Mouse (Mus musculus) brain, adult 10 weeks (tissue): ENCODE data around the gene Inhba. TPM values are rescaled to one million over a fixed set of nuclear protein-coding genes. Genes with fewer than 3 reads are reported as not detected.

Experiments
- polyA plus RNA-seq: library from polyadenylated mRNA; stranded (reverse); fragments of 350-450 nt; fragmentation: Illumina TruSeq; extraction: RNeasy Lipid Tissue Mini Kit (QIAGEN cat#74804); gene quantifications from one replicate; pipeline ENCODE4 v1.2.3, GENCODE M21; 2015; ENCODE audit warnings: low read depth, low replicate concordance

The Inhba gene
- polyA plus RNA-seq, result 6.8 TPM

DNA sequence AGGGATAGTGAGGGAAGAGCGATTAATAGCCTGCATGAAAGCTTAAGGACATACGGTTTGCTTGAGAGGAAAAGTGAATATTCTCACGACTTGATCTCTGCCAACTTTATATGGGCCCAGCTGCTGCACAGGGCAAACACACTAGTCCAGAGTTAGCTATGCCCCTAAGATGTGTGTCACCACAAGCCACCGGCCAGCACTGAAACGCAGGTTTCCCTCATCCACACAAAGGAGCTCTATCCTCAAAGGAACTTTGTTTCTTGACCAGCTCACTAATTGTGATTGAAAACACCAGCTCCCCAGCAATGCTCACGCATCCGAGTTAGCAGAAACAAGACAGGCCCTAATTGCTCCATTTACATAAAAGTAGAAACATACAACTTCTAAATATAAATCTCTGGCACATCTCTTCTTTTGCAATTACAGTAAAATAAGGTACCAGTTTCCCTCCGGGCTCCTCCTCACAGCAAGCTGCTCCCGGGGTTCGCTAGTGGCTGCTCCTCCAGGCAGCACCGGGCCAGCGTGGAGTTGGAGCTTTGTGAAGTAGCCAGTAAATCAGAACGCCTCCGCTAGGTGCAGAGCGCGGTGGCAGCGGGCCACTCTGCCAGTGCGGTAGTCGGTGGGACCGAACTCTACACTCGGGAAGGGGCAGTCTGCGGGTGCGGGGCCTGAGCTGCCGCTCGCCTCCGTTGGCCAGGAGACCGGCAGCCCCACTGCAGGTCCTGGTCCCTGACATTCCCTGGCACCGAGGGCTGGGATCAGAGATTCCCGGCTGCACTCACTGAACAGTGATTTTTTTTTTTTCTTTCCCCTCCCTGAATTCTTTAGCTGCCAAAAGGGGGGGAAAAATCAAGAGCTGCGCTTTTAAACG is at the start of gene Inhba:
Inhba (plus strand) TSS at position 480 of the 871 bp plus-strand sequence.

